Mouse (Mus musculus): ENCODE measurements around the gene Rcsd1.

GRCm38 (mm10) chr1:165722531-165723123, 13.1 kb upstream of the Rcsd1 start:
- no peak for TF ChIP-seq POLR2A (IDR thresholded peaks at IDR 0.05; ENCODE audit: borderline replicate concordance, insufficient read depth, low read length)
- TF ChIP-seq CTCF (IDR thresholded peaks at IDR 0.05; ENCODE audit: borderline replicate concordance, insufficient read depth, low read depth, low read length): no peak

Data from cerebellum, adult 2 months (tissue).